ENCODE assay signal across 8 mouse cellular contexts in the genomic region with DNA sequence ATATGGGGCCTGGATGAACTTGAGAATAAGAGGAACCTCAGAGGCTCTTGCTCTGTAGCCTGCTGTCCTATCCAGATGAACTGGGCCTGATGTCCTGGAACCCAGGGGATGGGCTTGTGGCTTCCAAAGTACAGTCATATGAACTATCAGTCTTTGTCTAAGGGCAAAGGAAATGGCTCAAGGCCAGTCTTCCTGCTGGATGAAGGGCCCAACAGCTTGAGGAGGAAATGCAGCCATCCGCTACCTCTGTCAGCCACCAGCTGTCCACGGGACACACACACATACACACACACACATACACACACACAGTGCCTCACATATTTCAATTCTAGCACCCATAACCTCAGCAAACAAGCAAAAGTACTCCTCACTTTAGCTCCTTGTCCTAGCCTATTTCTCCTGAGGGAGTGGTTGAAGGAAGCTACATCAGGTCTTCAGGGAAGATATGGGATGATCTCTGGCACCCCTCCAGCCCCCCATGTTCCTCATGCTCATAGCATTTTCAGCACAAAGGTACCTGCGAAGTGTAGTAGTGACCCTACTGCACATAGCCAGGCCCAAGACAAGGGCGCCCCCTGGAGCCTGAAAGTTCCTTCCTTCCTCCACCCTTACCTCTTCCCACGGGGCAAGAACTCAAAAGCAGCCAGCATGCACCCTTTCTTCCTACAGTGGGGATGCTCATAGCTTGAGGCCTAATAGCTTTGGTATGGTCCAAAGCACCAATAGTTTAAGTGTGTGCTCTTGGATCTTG.
DNase-seq lines count a peak whose midpoint lies in the region; ATAC-seq and TF ChIP-seq lines count a peak whose summit lies in the region.

No protein-coding gene starts in this region.

- WGBS in lung, postnatal 0 days = 53% methylated on average over 5 of the region's 5 CpGs
- WGBS in midbrain, embryonic 11.5 days = 64% methylated on average over 5 of the region's 5 CpGs

- H3K4me1 ChIP-seq in lung, postnatal 0 days (ENCODE audit: insufficient read depth, low read depth, low read length) = peaks cover 29% of the 10 kb centered on the region; the same call in 1 of the 2 replicates
- peaks cover 12% of the 10 kb centered on the region for H3K4me1 ChIP-seq in midbrain, embryonic 11.5 days (ENCODE audit: control insufficient read depth, insufficient read depth, low read length)

- no peak overlapping the region for H3K27ac ChIP-seq in lung, postnatal 0 days (ENCODE audit: low read length)
- no peak overlapping the region for H3K27ac ChIP-seq in midbrain, embryonic 11.5 days (ENCODE audit: low read depth, low read length)

- TF ChIP-seq EP300 in lung, postnatal 0 days (IDR thresholded peaks at IDR 0.05) = peak; percentile 70; the same call in 1 of the 2 replicates

- no peak overlapping the region for H3K4me2 ChIP-seq in lung, postnatal 0 days (replicated peaks; ENCODE audit: low read depth, low read length)
- no peak overlapping the region for H3K4me2 ChIP-seq in midbrain, embryonic 11.5 days

- H3K9me3 ChIP-seq in lung, postnatal 0 days (ENCODE audit: low read length) = no peaks in the 10 kb centered on the region
- H3K9me3 ChIP-seq in midbrain, embryonic 11.5 days (ENCODE audit: control insufficient read depth, low read length) = no peaks in the 10 kb centered on the region

- peak; percentile 78 for TF ChIP-seq CTCF in lung, postnatal 0 days (IDR thresholded peaks at IDR 0.05)

- ATAC-seq in CD4-positive, CD25-positive, alpha-beta regulatory T cell, adult 4 months = no peak
- peak; percentile 39 for ATAC-seq in lung, postnatal 0 days
- ATAC-seq in midbrain, embryonic 11.5 days (ENCODE audit: low FRiP score) = no peak

- H3K9ac ChIP-seq in lung, postnatal 0 days (replicated peaks; ENCODE audit: low read depth) = no peak overlapping the region
- H3K9ac ChIP-seq in midbrain, embryonic 11.5 days (ENCODE audit: low read length) = no peak overlapping the region

- peak; percentile 58 for DNase-seq in CD4-positive, CD25-positive, alpha-beta regulatory T cell, adult 2 months (ENCODE audit: low read depth, low spot score)
- DNase-seq in B cell, adult 2 months = peak; percentile 72 to 75
- peak; percentile 58 for DNase-seq in c-Kit-positive CD71-positive TER-119-negative erythroid progenitor cells, embryonic 14.5 days (ENCODE audit: low read depth)
- DNase-seq in kidney, adult 18-20 months = peak; percentile 78
- DNase-seq in lung, postnatal 0 days (ENCODE audit: low spot score) = peak; percentile 80
- DNase-seq in thymus, postnatal 36 days = peak; percentile 68 to 71
- DNase-seq in midbrain, embryonic 11.5 days (ENCODE audit: low spot score, missing footprints) = no peak

- no peaks in the 10 kb centered on the region for H3K36me3 ChIP-seq in lung, postnatal 0 days (ENCODE audit: insufficient read depth, low read length)
- no peaks in the 10 kb centered on the region for H3K36me3 ChIP-seq in midbrain, embryonic 11.5 days (ENCODE audit: control insufficient read depth, insufficient read depth, low read length)

- H3K4me3 ChIP-seq in lung, postnatal 0 days (ENCODE audit: low read depth, low read length) = no peak overlapping the region
- H3K4me3 ChIP-seq in midbrain, embryonic 11.5 days (ENCODE audit: low read depth, low read length) = no peak overlapping the region

- no peaks in the 10 kb centered on the region for H3K27me3 ChIP-seq in lung, postnatal 0 days (replicated peaks; ENCODE audit: insufficient read depth, low read length)
- H3K27me3 ChIP-seq in midbrain, embryonic 11.5 days (ENCODE audit: control insufficient read depth, insufficient read depth, low read length) = no peaks in the 10 kb centered on the region
